Mouse (Mus musculus) liver, embryonic 13.5 days (tissue): Measurements from ENCODE around the gene Mymx. TPM values are rescaled to one million over a fixed set of nuclear protein-coding genes. Genes with fewer than 3 reads are reported as not detected.
"Not testable (repeated sequence)": the region's sequence is repeated elsewhere in the genome, so short reads cannot be mapped to it uniquely, and the experiment has no call there.

Source experiments
- ATAC-seq: fragments of 200-750 bp; cut with Nextera tagmentation; 2 replicates; pipeline ENCODE4 v1.8.0; 2017; ENCODE audit warnings: low read depth, mild to moderate bottlenecking, moderate number of reproducible peaks, moderate library complexity
- DNase-seq: peaks from one replicate; pipeline ENCODE4 v3.0.0; 2022
- H3K27ac ChIP-seq: fragments of 300-500 bp; sonication (generic); 2 replicates; pipeline ENCODE4 v1.5.1; 2015; ENCODE audit warnings: moderate library complexity, mild to moderate bottlenecking, inconsistent platforms
- H3K27me3 ChIP-seq: fragments of 300-500 bp; sonication (generic); 2 replicates; pipeline ENCODE4 v1.6.1; 2015; ENCODE audit warnings: mild to moderate bottlenecking, inconsistent platforms
- H3K36me3 ChIP-seq: fragments of 300-500 bp; sonication (generic); 2 replicates; pipeline ENCODE4 v1.6.1; 2015; ENCODE audit warnings: mild to moderate bottlenecking, inconsistent platforms
- H3K4me1 ChIP-seq: fragments of 300-500 bp; sonication (generic); replicated peaks from 2 replicates; pipeline ENCODE4 v1.6.1; 2015; ENCODE audit warnings: inconsistent platforms
- H3K4me2 ChIP-seq: fragments of 300-500 bp; sonication (generic); 2 replicates; pipeline ENCODE4 v1.6.1; 2015; ENCODE audit warnings: inconsistent platforms, mild to moderate bottlenecking, moderate library complexity
- H3K4me3 ChIP-seq: fragments of 300-500 bp; sonication (generic); replicated peaks from 2 replicates; pipeline ENCODE4 v1.5.1; 2015; ENCODE audit warnings: mild to moderate bottlenecking, inconsistent platforms
- H3K9ac ChIP-seq: fragments of 300-500 bp; sonication (generic); 2 replicates; pipeline ENCODE4 v1.6.1; 2015; ENCODE audit warnings: mild to moderate bottlenecking, inconsistent platforms
- H3K9me3 ChIP-seq: fragments of 300-500 bp; sonication (generic); replicated peaks from 2 replicates; pipeline ENCODE4 v1.6.1; 2016; ENCODE audit warnings: inconsistent platforms
- WGBS: fragments of 180-500 bp; shearing (Covaris S2); methylation state at CpG from one replicate; pipeline ENCODE4 v1.1.7; 2015; ENCODE audit not compliant: insufficient replicate concordance; 5-methylcytosine and 5-hydroxymethylcytosine counted together
- polyA plus RNA-seq: library from polyadenylated mRNA; unstranded; fragments of >200 nt; fragmentation: Nextera tagmentation; extraction: Ambion mirVana; gene quantifications from 2 replicates; pipeline ENCODE4 v1.2.1, GENCODE M21; 2015

Mymx gene
- polyA plus RNA-seq, 1 experiment from 2014 or later: 0.59 TPM

- DNase-seq (no peak), ATAC-seq (no peak)
- 51% methylated on average over 3 of the region's 3 CpGs for WGBS
- H3K9me3 ChIP-seq: no peaks in the 10 kb centered on the region
- H3K27me3 ChIP-seq: peaks cover 25% of the 10 kb centered on the region
- H3K4me2 ChIP-seq: no peak overlapping the region
- H3K4me3 ChIP-seq: no peak overlapping the region
- H3K36me3 ChIP-seq: no peaks in the 10 kb centered on the region
- no peak overlapping the region for H3K27ac ChIP-seq
- H3K4me1 ChIP-seq: peaks cover 30% of the 10 kb centered on the region
- H3K9ac ChIP-seq: no peak overlapping the region
These were observed 26.3 kb upstream of the Mymx start for GRCm38 (mm10) chr17:45628160-45628559.

GRCm38 (mm10) chr17:45626577-45627134 lies 24.8 kb upstream of the Mymx start:
- Histone ChIP-seq H3K36me3 (no peaks in the 10 kb centered on the region), H3K27me3 (peaks cover 21% of the 10 kb centered on the region), H3K27ac (no peak overlapping the region), H3K4me3 (0 out of 2 replicates have a peak overlapping the region, but pooled peaks have one; percentile 2), H3K9ac (peak overlapping the region; percentile 44; the same call in 1 of the 2 replicates), H3K4me2 (peak overlapping the region; percentile 30), H3K9me3 (no peaks in the 10 kb centered on the region), H3K4me1 (peaks cover 30% of the 10 kb centered on the region)
- DNase-seq (peak; percentile 66), ATAC-seq (peak; percentile 56)
- WGBS: 28% methylated on average over 15 of the region's 15 CpGs

- H3K36me3 ChIP-seq, H3K4me2 ChIP-seq, H3K4me3 ChIP-seq, H3K9me3 ChIP-seq, DNase-seq, H3K27me3 ChIP-seq, H3K9ac ChIP-seq, ATAC-seq, H3K27ac ChIP-seq: not testable (repeated sequence)
- H3K4me1 ChIP-seq: peaks cover 29% of the 10 kb centered on the region
- 71% methylated on average over 8 of the region's 8 CpGs for whole genome bisulfite sequencing
These were observed 21.5 kb upstream of the Mymx start for GRCm38 (mm10) chr17:45623425-45623824.

- DNase-seq (no peak), ATAC-seq (peak; percentile 66)
- Histone ChIP-seq H3K4me2 (peak overlapping the region; percentile 69), H3K4me1 (peaks cover 20% of the 10 kb centered on the region), H3K9ac (peak overlapping the region; percentile 67), H3K9me3 (no peaks in the 10 kb centered on the region), H3K27me3 (no peaks in the 10 kb centered on the region), H3K27ac (peak overlapping the region; percentile 79), H3K36me3 (no peaks in the 10 kb centered on the region), H3K4me3 (peak overlapping the region; percentile 46)
- 5% methylated on average over 20 of the region's 20 CpGs for WGBS
These were observed 17.7 kb upstream of the Mymx start for GRCm38 (mm10) chr17:45619386-45620256.

- ATAC-seq: peak; percentile 71
- H3K4me2 ChIP-seq: peak overlapping the region; percentile 69
- H3K9ac ChIP-seq: peak overlapping the region; percentile 67
- WGBS: 7% methylated on average over 8 of the region's 8 CpGs
- H3K9me3 ChIP-seq: no peaks in the 10 kb centered on the region
- H3K27me3 ChIP-seq: no peaks in the 10 kb centered on the region
- H3K4me1 ChIP-seq: peaks cover 20% of the 10 kb centered on the region
- no peak for DNase-seq
- H3K27ac ChIP-seq: peak overlapping the region; percentile 79
- H3K36me3 ChIP-seq: no peaks in the 10 kb centered on the region
- peak overlapping the region; percentile 46 for H3K4me3 ChIP-seq
These were observed 17.1 kb upstream of the Mymx start for GRCm38 (mm10) chr17:45618941-45619385.

- H3K4me1 ChIP-seq: peaks cover 24% of the 10 kb centered on the region
- H3K36me3 ChIP-seq: no peaks in the 10 kb centered on the region
- H3K27me3 ChIP-seq: no peaks in the 10 kb centered on the region
- H3K9ac ChIP-seq: no peak overlapping the region
- ATAC-seq (no peak), DNase-seq (no peak)
- 69% methylated on average over 6 of the region's 6 CpGs for WGBS
- H3K9me3 ChIP-seq: no peaks in the 10 kb centered on the region
- H3K27ac ChIP-seq: no peak overlapping the region
- no peak overlapping the region for H3K4me3 ChIP-seq
- H3K4me2 ChIP-seq: no peak overlapping the region
These were observed 15.8 kb upstream of the Mymx start for GRCm38 (mm10) chr17:45617655-45618054.

- Histone ChIP-seq H3K9me3 (no peaks in the 10 kb centered on the region), H3K27ac (no peak overlapping the region), H3K27me3 (no peaks in the 10 kb centered on the region), H3K4me2 (no peak overlapping the region), H3K36me3 (no peaks in the 10 kb centered on the region), H3K4me1 (peaks cover 28% of the 10 kb centered on the region), H3K4me3 (no peak overlapping the region), H3K9ac (no peak overlapping the region)
- 66% methylated on average over 3 of the region's 3 CpGs for whole genome bisulfite sequencing
- DNase-seq: no peak
- ATAC-seq: no peak
These were observed 14.8 kb upstream of the Mymx start for GRCm38 (mm10) chr17:45616679-45617078.

GRCm38 (mm10) chr17:45616046-45616650 lies 14.2 kb upstream of the Mymx start:
- no peaks in the 10 kb centered on the region for H3K36me3 ChIP-seq
- H3K27me3 ChIP-seq: no peaks in the 10 kb centered on the region
- DNase-seq (no peak), ATAC-seq (no peak)
- peaks cover 30% of the 10 kb centered on the region for H3K4me1 ChIP-seq
- WGBS: 53% methylated on average over 4 of the region's 4 CpGs
- no peaks in the 10 kb centered on the region for H3K9me3 ChIP-seq
- H3K4me3 ChIP-seq: no peak overlapping the region
- H3K27ac ChIP-seq: no peak overlapping the region
- no peak overlapping the region for H3K9ac ChIP-seq
- no peak overlapping the region for H3K4me2 ChIP-seq

GRCm38 (mm10) chr17:45612921-45613320 lies 11.0 kb upstream of the Mymx start:
- Histone ChIP-seq H3K27me3 (no peaks in the 10 kb centered on the region), H3K27ac (no peak overlapping the region), H3K9ac (no peak overlapping the region), H3K4me3 (no peak overlapping the region), H3K4me1 (peaks cover 32% of the 10 kb centered on the region), H3K9me3 (no peaks in the 10 kb centered on the region), H3K4me2 (no peak overlapping the region), H3K36me3 (no peaks in the 10 kb centered on the region)
- 50% methylated on average over 7 of the region's 7 CpGs for WGBS
- DNase-seq (no peak), ATAC-seq (no peak)

- no peak overlapping the region for H3K4me3 ChIP-seq
- no peak overlapping the region for H3K9ac ChIP-seq
- H3K9me3 ChIP-seq: no peaks in the 10 kb centered on the region
- H3K27ac ChIP-seq: no peak overlapping the region
- 64% methylated on average over 8 of the region's 8 CpGs for WGBS
- H3K27me3 ChIP-seq: no peaks in the 10 kb centered on the region
- peaks cover 32% of the 10 kb centered on the region for H3K4me1 ChIP-seq
- DNase-seq: no peak
- no peaks in the 10 kb centered on the region for H3K36me3 ChIP-seq
- H3K4me2 ChIP-seq: no peak overlapping the region
- ATAC-seq: no peak
These were observed 10.1 kb upstream of the Mymx start for GRCm38 (mm10) chr17:45612008-45612407.

GRCm38 (mm10) chr17:45610144-45610866 lies 8.4 kb upstream of the Mymx start:
- DNase-seq (peak; percentile 59), ATAC-seq (peak; percentile 87)
- WGBS: 26% methylated on average over 5 of the region's 5 CpGs
- no peaks in the 10 kb centered on the region for H3K27me3 ChIP-seq
- peak overlapping the region; percentile 46 for H3K4me2 ChIP-seq
- no peaks in the 10 kb centered on the region for H3K9me3 ChIP-seq
- peaks cover 32% of the 10 kb centered on the region for H3K4me1 ChIP-seq
- peak overlapping the region; percentile 56 for H3K27ac ChIP-seq
- H3K4me3 ChIP-seq: 0 out of 2 replicates have a peak overlapping the region, but pooled peaks have one; percentile 6
- peak overlapping the region; percentile 31; the same call in 1 of the 2 replicates for H3K9ac ChIP-seq
- no peaks in the 10 kb centered on the region for H3K36me3 ChIP-seq
